Mouse (Mus musculus) testis, adult 2 months (tissue): ENCODE data around the gene Ybx2. TPM values are rescaled to one million over a fixed set of nuclear protein-coding genes. Genes with fewer than 3 reads are reported as not detected.
"Not testable (repeated sequence)": the region's sequence is repeated elsewhere in the genome, so short reads cannot be mapped to it uniquely, and the experiment has no call there.

Experiments
- H3K27ac ChIP-seq: fragments of 200-500 bp; 2 replicates; pipeline ENCODE4 v1.5.1; 2012; ENCODE audit warnings: low read depth, low read length; ENCODE audit not compliant: control insufficient read depth, insufficient read depth
- H3K27me3 ChIP-seq: fragments of 200-500 bp; 2 replicates; pipeline ENCODE4 v1.6.1; 2012; ENCODE audit warnings: mild to moderate bottlenecking, low read length, moderate library complexity; ENCODE audit not compliant: control insufficient read depth, insufficient read depth
- H3K36me3 ChIP-seq: fragments of 200-500 bp; 2 replicates; pipeline ENCODE4 v1.6.1; 2012; ENCODE audit warnings: mild to moderate bottlenecking, low read length; ENCODE audit not compliant: control insufficient read depth, insufficient read depth
- H3K4me1 ChIP-seq: fragments of 200-500 bp; 2 replicates; pipeline ENCODE4 v1.6.1; 2012; ENCODE audit warnings: low read length; ENCODE audit not compliant: control insufficient read depth, insufficient read depth
- H3K4me3 ChIP-seq: fragments of 200-500 bp; 2 replicates; pipeline ENCODE4 v1.5.1; 2012; ENCODE audit warnings: low read depth, mild to moderate bottlenecking, low read length, moderate library complexity, mixed read lengths; ENCODE audit not compliant: control insufficient read depth
- CTCF ChIP-seq: fragments of 200-500 bp; IDR thresholded peaks from 2 replicates; pipeline ENCODE4 v1.5.1; 2012; ENCODE audit warnings: low read depth, mild to moderate bottlenecking, inconsistent platforms, low read length, moderate library complexity; ENCODE audit not compliant: control insufficient read depth, insufficient read depth, insufficient replicate concordance
- POLR2A ChIP-seq: fragments of 200-500 bp; IDR thresholded peaks from 2 replicates; pipeline ENCODE4 v1.6.1; 2012; ENCODE audit warnings: low read depth, mild to moderate bottlenecking, inconsistent platforms, low read length, moderate library complexity; ENCODE audit not compliant: control insufficient read depth
- polyA plus RNA-seq: library from polyadenylated mRNA; depleted of rRNA; stranded (reverse); fragments of >200 nt; gene quantifications from 2 replicates; pipeline ENCODE4 v1.2.3, GENCODE M21; 2012

Ybx2 gene
- polyA plus RNA-seq, 1 experiment = 3,883 TPM

GRCm38 (mm10) chr11:69920266-69921031 is 15.1 kb upstream of the Ybx2 start:
- Histone ChIP-seq H3K36me3 (peaks cover 7% of the 10 kb centered on the region), H3K27me3 (no peaks in the 10 kb centered on the region), H3K4me3 (peak overlapping the region; percentile 98), H3K4me1 (peaks cover 11% of the 10 kb centered on the region), H3K27ac (peak overlapping the region; percentile 98)
- TF ChIP-seq CTCF = no peak
- TF ChIP-seq POLR2A = peak; percentile 11; the same call in 1 of the 2 replicates

DNA sequence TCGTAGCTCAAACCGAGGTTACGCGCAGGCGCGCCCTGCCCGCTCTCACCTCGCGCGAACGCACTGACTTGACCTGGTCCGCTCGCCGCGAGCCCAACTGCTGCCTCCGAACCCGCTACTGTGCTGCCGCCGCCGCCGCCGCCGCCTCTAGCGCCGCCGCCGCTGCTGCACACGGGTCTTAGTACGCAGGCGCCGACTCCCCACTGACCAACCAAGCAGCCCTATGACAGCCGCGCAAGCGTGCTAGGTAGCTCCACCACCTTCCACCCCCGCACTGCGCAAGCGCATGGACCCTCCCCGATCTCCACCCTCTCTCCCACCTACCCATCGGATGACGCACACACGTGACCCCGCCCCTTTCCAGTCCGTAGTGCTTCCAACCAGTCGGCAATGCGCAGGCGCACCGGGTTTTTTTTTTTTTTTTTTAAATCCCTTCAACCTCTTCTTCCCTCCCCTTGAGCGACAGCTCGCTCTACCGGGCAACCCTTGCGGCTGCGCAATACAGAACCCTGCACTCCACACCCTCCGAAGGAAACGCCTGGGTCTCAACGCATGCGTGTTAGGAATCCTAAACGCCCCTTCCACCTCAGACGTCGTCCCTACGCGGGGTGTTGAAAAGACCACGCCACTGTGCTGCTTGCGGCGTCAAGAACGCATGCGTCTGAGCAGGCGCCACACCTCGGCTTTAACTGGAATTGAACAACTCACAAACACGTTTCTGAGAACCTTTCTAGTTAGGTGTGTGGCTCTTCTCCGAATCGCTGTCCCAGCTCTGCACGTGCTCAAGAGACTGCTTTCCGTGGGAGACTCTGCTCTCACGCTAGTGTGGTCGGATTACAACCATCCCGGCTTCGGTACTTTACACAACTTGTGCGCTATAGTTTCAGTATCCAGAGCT is 14.2 kb upstream of the Ybx2 start, which contains the start of gene Eif5a:
Gene Eif5a (minus strand): TSS at position 845 of the 898 bp plus-strand sequence.
- H3K4me1 ChIP-seq = peaks cover 11% of the 10 kb centered on the region
- H3K4me3 ChIP-seq = peak within 1 kb of the TSS; percentile 98
- H3K36me3 ChIP-seq = peaks cover 7% of the 10 kb centered on the region
- H3K27ac ChIP-seq = peak within 1 kb of the TSS; percentile 98
- no peaks in the 10 kb centered on the region for H3K27me3 ChIP-seq
- TF ChIP-seq POLR2A (peak; percentile 96), CTCF (peak; percentile 56; the same call in 1 of the 2 replicates)

DNA sequence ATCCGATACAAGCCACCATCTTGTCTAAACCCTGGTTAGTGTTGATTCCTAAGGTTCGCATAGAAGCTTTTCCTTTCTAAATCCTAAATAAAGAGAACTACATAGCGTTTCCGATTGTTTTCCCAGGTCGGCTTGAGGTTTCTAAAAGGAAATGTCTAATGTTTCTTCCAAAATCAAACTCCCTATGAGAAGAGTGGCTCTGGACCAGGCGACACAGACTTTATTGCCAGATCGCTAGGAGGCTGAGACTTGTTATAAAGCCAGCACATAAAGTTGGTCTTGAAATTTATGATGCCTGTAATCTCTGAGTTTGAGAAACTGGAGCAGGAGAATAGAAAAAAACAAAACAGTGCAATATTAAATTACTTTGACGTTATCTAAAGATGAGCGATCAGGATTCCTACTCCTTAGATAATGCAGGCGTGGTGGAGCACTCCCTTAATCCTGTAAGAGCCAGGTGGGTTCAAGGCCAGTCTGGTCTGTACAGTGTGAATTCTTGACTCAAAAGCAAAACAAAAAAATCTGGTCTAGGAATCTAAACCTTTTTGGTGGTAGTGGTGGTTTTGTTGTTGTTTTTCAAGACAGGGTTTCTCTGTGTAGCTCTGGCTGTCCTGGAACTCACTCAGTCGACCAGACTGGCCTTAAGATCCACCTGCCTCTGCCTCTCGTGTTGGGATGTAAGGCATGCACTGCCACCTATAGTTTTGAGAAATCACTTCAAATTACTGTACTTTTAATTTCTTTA is 13.4 kb upstream of the Ybx2 start:
- TF ChIP-seq CTCF (no peak), POLR2A (no peak)
- H3K27ac ChIP-seq = peak overlapping the region; percentile 96
- no peaks in the 10 kb centered on the region for H3K27me3 ChIP-seq
- H3K36me3 ChIP-seq = peaks cover 7% of the 10 kb centered on the region
- H3K4me3 ChIP-seq = peak overlapping the region; percentile 88
- peaks cover 11% of the 10 kb centered on the region for H3K4me1 ChIP-seq

- peak overlapping the region; percentile 96 for H3K27ac ChIP-seq
- peak overlapping the region; percentile 64; the same call in 1 of the 2 replicates for H3K4me3 ChIP-seq
- no peaks in the 10 kb centered on the region for H3K27me3 ChIP-seq
- peaks cover 11% of the 10 kb centered on the region for H3K4me1 ChIP-seq
- TF ChIP-seq CTCF = no peak
- TF ChIP-seq POLR2A = no peak
- H3K36me3 ChIP-seq = peaks cover 7% of the 10 kb centered on the region
These were observed 12.8 kb upstream of the Ybx2 start for GRCm38 (mm10) chr11:69922796-69923195.

- TF ChIP-seq CTCF (no peak), POLR2A (no peak)
- Histone ChIP-seq H3K27ac (no peak overlapping the region), H3K27me3 (no peaks in the 10 kb centered on the region), H3K4me3 (no peak overlapping the region), H3K36me3 (no peaks in the 10 kb centered on the region), H3K4me1 (peaks cover 4% of the 10 kb centered on the region)
These were observed 8.1 kb upstream of the Ybx2 start for GRCm38 (mm10) chr11:69927501-69927900.

DNA sequence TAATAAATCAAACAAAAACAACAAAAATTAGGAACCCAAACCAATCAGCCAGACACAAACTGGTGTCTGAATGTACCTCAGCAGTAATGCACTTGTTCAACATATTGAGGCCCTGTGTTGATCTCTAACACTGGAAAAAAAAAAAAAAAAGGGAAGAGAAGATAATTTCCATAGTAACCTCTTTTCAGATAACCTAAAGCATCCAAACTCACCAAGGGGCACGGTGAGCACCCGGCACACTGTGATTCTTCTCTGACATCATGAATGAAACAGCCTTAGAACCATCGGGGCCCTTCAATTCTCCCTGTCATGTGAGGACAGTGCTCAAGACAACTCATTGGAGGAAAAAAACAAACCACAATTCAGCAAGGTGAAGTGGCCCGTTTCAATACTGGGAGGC is 5.9 kb upstream of the Ybx2 start:
- TF ChIP-seq POLR2A = no peak
- TF ChIP-seq CTCF = no peak
- H3K4me3 ChIP-seq = no peak overlapping the region
- H3K27me3 ChIP-seq = no peaks in the 10 kb centered on the region
- H3K27ac ChIP-seq = no peak overlapping the region
- no peaks in the 10 kb centered on the region for H3K36me3 ChIP-seq
- peaks cover 4% of the 10 kb centered on the region for H3K4me1 ChIP-seq

DNA sequence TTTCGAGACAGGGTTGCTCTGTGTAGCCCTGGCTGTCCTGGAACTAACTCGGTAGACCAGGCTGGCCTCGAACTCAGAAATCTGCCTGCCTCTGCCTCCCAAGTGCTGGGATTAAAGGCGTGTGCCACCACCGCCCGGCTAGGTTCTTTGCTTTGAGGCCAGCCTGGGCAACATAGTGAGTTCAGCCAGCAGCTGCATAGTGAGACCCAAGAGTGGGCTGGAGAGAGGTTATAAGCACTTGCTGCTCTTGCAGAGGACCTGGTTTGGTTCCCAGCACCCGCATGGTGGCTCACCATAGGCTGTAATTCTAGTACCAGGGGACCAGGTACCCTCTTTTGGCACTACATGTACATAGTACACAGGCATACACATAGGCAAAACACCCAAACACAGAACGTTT is 5.4 kb upstream of the Ybx2 start:
- not testable (repeated sequence) for H3K27me3 ChIP-seq, H3K4me1 ChIP-seq, H3K36me3 ChIP-seq, H3K4me3 ChIP-seq, H3K27ac ChIP-seq
